Mouse (Mus musculus) heart, embryonic 15.5 days (tissue): ENCODE data around the gene Camk2g. TPM values are rescaled to one million over a fixed set of nuclear protein-coding genes. Genes with fewer than 3 reads are reported as not detected.

Experiments used
- ATAC-seq: fragments of 200-750 bp; cut with Nextera tagmentation; replicated peaks from 2 replicates; pipeline ENCODE4 v1.8.0; 2017; ENCODE audit warnings: low read depth, moderate TSS enrichment; ENCODE audit not compliant: insufficient number of reproducible peaks, insufficient read depth, low FRiP score
- H3K27ac ChIP-seq: fragments of 300-500 bp; sonication (generic); 2 replicates; pipeline ENCODE4 v1.5.1; 2015; ENCODE audit warnings: mild to moderate bottlenecking, inconsistent platforms
- H3K27me3 ChIP-seq: fragments of 300-500 bp; sonication (generic); 2 replicates; pipeline ENCODE4 v1.6.1; 2015; ENCODE audit warnings: inconsistent platforms
- H3K36me3 ChIP-seq: fragments of 300-500 bp; sonication (generic); 2 replicates; pipeline ENCODE4 v1.6.1; 2015; ENCODE audit warnings: mild to moderate bottlenecking, inconsistent platforms
- H3K4me1 ChIP-seq: fragments of 300-500 bp; sonication (generic); replicated peaks from 2 replicates; pipeline ENCODE4 v1.6.1; 2015; ENCODE audit warnings: inconsistent platforms
- H3K4me2 ChIP-seq: fragments of 300-500 bp; sonication (generic); 2 replicates; pipeline ENCODE4 v1.6.1; 2015; ENCODE audit warnings: inconsistent platforms, mild to moderate bottlenecking, moderate library complexity
- H3K4me3 ChIP-seq: fragments of 300-500 bp; sonication (generic); 2 replicates; pipeline ENCODE4 v1.5.1; 2015; ENCODE audit warnings: mild to moderate bottlenecking, inconsistent platforms
- H3K9ac ChIP-seq: fragments of 300-500 bp; sonication (generic); 2 replicates; pipeline ENCODE4 v1.6.1; 2015; ENCODE audit warnings: mild to moderate bottlenecking, inconsistent platforms
- H3K9me3 ChIP-seq: fragments of 300-500 bp; sonication (generic); replicated peaks from 2 replicates; pipeline ENCODE4 v1.6.1; 2016; ENCODE audit warnings: inconsistent platforms
- whole genome bisulfite sequencing: fragments of 180-500 bp; shearing (Covaris S2); methylation state at CpG from one replicate; pipeline ENCODE4 v1.1.7; 2015; ENCODE audit warnings: mixed read lengths; 5-methylcytosine and 5-hydroxymethylcytosine counted together
- polyA plus RNA-seq: library from polyadenylated mRNA; unstranded; fragments of >200 nt; fragmentation: Nextera tagmentation; extraction: Ambion mirVana; gene quantifications from 2 replicates; pipeline ENCODE4 v1.2.1, GENCODE M21; 2015

Camk2g gene
- polyA plus RNA-seq: 75.7 and 76.8 TPM in 2 replicates

- peak within 1 kb of the TSS; percentile 94 for H3K4me3 ChIP-seq
- ATAC-seq: peak; percentile 88
- peak within 1 kb of the TSS; percentile 91 for H3K9ac ChIP-seq
- peak within 1 kb of the TSS; percentile 88 for H3K4me2 ChIP-seq
- H3K9me3 ChIP-seq: no peaks in the 10 kb centered on the region
- H3K4me1 ChIP-seq: peaks cover 52% of the 10 kb centered on the region
- H3K36me3 ChIP-seq: peaks cover 29% of the 10 kb centered on the region
- under 1% methylated on average over 41 of the region's 76 CpGs for WGBS
- H3K27ac ChIP-seq: peak within 1 kb of the TSS; percentile 92
- H3K27me3 ChIP-seq: no peaks in the 10 kb centered on the region
Measured at GRCm38 (mm10) chr14:20793758-20794531, at the start of gene Camk2g. Gene Camk2g (minus strand): TSS chr14:20794088.

- Histone ChIP-seq H3K4me2 (no peak overlapping the region), H3K9me3 (no peaks in the 10 kb centered on the region), H3K9ac (no peak overlapping the region), H3K4me3 (no peak overlapping the region), H3K27me3 (no peaks in the 10 kb centered on the region), H3K27ac (no peak overlapping the region), H3K4me1 (0 out of 2 replicates have a peak, but pooled peaks cover 9% of the 10 kb centered on the region), H3K36me3 (no peaks in the 10 kb centered on the region)
- 66% methylated on average over 3 of the region's 3 CpGs for WGBS
- no peak for ATAC-seq
Measured at GRCm38 (mm10) chr14:20842629-20843028, 48.7 kb upstream of the Camk2g start.

- Histone ChIP-seq H3K4me2 (no peak overlapping the region), H3K4me1 (peaks cover 15% of the 10 kb centered on the region), H3K27ac (no peak overlapping the region), H3K27me3 (no peaks in the 10 kb centered on the region), H3K9me3 (no peaks in the 10 kb centered on the region), H3K36me3 (no peaks in the 10 kb centered on the region), H3K9ac (no peak overlapping the region), H3K4me3 (no peak overlapping the region)
- ATAC-seq: no peak
- WGBS: 78% methylated on average over 2 of the region's 2 CpGs
Measured at GRCm38 (mm10) chr14:20841526-20841925, 47.6 kb upstream of the Camk2g start.

- Histone ChIP-seq H3K27me3 (no peaks in the 10 kb centered on the region), H3K36me3 (no peaks in the 10 kb centered on the region), H3K4me3 (no peak overlapping the region), H3K4me1 (peaks cover 10% of the 10 kb centered on the region), H3K27ac (no peak overlapping the region), H3K9me3 (no peaks in the 10 kb centered on the region), H3K4me2 (peak overlapping the region; percentile 96; the same call in 1 of the 2 replicates), H3K9ac (no peak overlapping the region)
- WGBS: 73% methylated on average over 7 of the region's 7 CpGs
- no peak for ATAC-seq
Measured at GRCm38 (mm10) chr14:20837681-20838080, 43.8 kb upstream of the Camk2g start.

- 0 out of 2 replicates have a peak, but pooled peaks have one; percentile 17 for ATAC-seq
- peaks cover 10% of the 10 kb centered on the region for H3K4me1 ChIP-seq
- no peaks in the 10 kb centered on the region for H3K27me3 ChIP-seq
- H3K9ac ChIP-seq: peak overlapping the region; percentile 71
- H3K9me3 ChIP-seq: no peaks in the 10 kb centered on the region
- H3K27ac ChIP-seq: peak overlapping the region; percentile 38; the same call in 1 of the 2 replicates
- peak overlapping the region; percentile 96 for H3K4me2 ChIP-seq
- H3K4me3 ChIP-seq: peak overlapping the region; percentile 60
- no peaks in the 10 kb centered on the region for H3K36me3 ChIP-seq
- WGBS: 6% methylated on average over 10 of the region's 10 CpGs
Measured at GRCm38 (mm10) chr14:20836905-20837376, 43.1 kb upstream of the Camk2g start.

- H3K27ac ChIP-seq: peak within 1 kb of the TSS; percentile 38; the same call in 1 of the 2 replicates
- H3K4me2 ChIP-seq: peak within 1 kb of the TSS; percentile 96
- H3K36me3 ChIP-seq: no peaks in the 10 kb centered on the region
- H3K27me3 ChIP-seq: no peaks in the 10 kb centered on the region
- under 1% methylated on average over 33 of the region's 33 CpGs for WGBS
- H3K4me3 ChIP-seq: peak within 1 kb of the TSS; percentile 60
- peak within 1 kb of the TSS; percentile 71 for H3K9ac ChIP-seq
- H3K9me3 ChIP-seq: no peaks in the 10 kb centered on the region
- peaks cover 13% of the 10 kb centered on the region for H3K4me1 ChIP-seq
- ATAC-seq: peak; percentile 91
Measured at GRCm38 (mm10) chr14:20836171-20836904, 42.5 kb upstream of the Camk2g start, which contains the start of gene Plau. Gene Plau (plus strand): TSS chr14:20836660.

- H3K4me2 ChIP-seq: no peak overlapping the region
- no peak overlapping the region for H3K9ac ChIP-seq
- 39% methylated on average over 7 of the region's 7 CpGs for WGBS
- no peaks in the 10 kb centered on the region for H3K9me3 ChIP-seq
- no peak for ATAC-seq
- no peaks in the 10 kb centered on the region for H3K36me3 ChIP-seq
- peaks cover 19% of the 10 kb centered on the region for H3K4me1 ChIP-seq
- H3K27me3 ChIP-seq: no peaks in the 10 kb centered on the region
- no peak overlapping the region for H3K27ac ChIP-seq
- H3K4me3 ChIP-seq: no peak overlapping the region
Measured at GRCm38 (mm10) chr14:20834136-20834535, 40.2 kb upstream of the Camk2g start.

GRCm38 (mm10) chr14:20833525-20833924, 39.6 kb upstream of the Camk2g start:
- Histone ChIP-seq H3K9me3 (no peaks in the 10 kb centered on the region), H3K9ac (no peak overlapping the region), H3K27ac (no peak overlapping the region), H3K4me1 (peaks cover 19% of the 10 kb centered on the region), H3K27me3 (no peaks in the 10 kb centered on the region), H3K36me3 (no peaks in the 10 kb centered on the region), H3K4me2 (no peak overlapping the region), H3K4me3 (no peak overlapping the region)
- no peak for ATAC-seq
- WGBS: 82% methylated on average over 4 of the region's 4 CpGs

- WGBS: 65% methylated on average over 1 of the region's 1 CpGs
- no peak overlapping the region for H3K9ac ChIP-seq
- H3K27ac ChIP-seq: no peak overlapping the region
- H3K27me3 ChIP-seq: no peaks in the 10 kb centered on the region
- no peak overlapping the region for H3K4me2 ChIP-seq
- no peak for ATAC-seq
- H3K9me3 ChIP-seq: no peaks in the 10 kb centered on the region
- H3K4me3 ChIP-seq: no peak overlapping the region
- peaks cover 17% of the 10 kb centered on the region for H3K4me1 ChIP-seq
- H3K36me3 ChIP-seq: no peaks in the 10 kb centered on the region
Measured at GRCm38 (mm10) chr14:20831915-20832314, 38.0 kb upstream of the Camk2g start.

- no peak overlapping the region for H3K4me2 ChIP-seq
- ATAC-seq: no peak
- H3K4me3 ChIP-seq: no peak overlapping the region
- no peaks in the 10 kb centered on the region for H3K36me3 ChIP-seq
- H3K4me1 ChIP-seq: peaks cover 13% of the 10 kb centered on the region
- no peaks in the 10 kb centered on the region for H3K27me3 ChIP-seq
- no peaks in the 10 kb centered on the region for H3K9me3 ChIP-seq
- no peak overlapping the region for H3K9ac ChIP-seq
- 48% methylated on average over 9 of the region's 9 CpGs for WGBS
- H3K27ac ChIP-seq: no peak overlapping the region
Measured at GRCm38 (mm10) chr14:20831141-20831910, 37.4 kb upstream of the Camk2g start.
